Mouse (Mus musculus) liver, postnatal 0 days (tissue): ENCODE measurements around the gene Itgam. TPM values are rescaled to one million over a fixed set of nuclear protein-coding genes. Genes with fewer than 3 reads are reported as not detected.

Source experiments
- ATAC-seq: fragments of 200-750 bp; cut with Nextera tagmentation; 2 replicates; pipeline ENCODE4 v1.8.0; 2017; ENCODE audit warnings: mild to moderate bottlenecking, moderate library complexity
- DNase-seq: peaks from one replicate; pipeline ENCODE4 v3.0.0-alpha.2; 2016
- H3K27ac ChIP-seq: fragments of 300-500 bp; sonication (generic); 2 replicates; pipeline ENCODE4 v1.5.1; 2014; ENCODE audit warnings: antibody characterized with exemption, moderate library complexity, mild to moderate bottlenecking, low read depth
- H3K27me3 ChIP-seq: fragments of 300-500 bp; sonication (generic); 2 replicates; pipeline ENCODE4 v1.6.1; 2014; ENCODE audit warnings: low read length, control low read depth, mixed read lengths; ENCODE audit not compliant: insufficient read depth
- H3K36me3 ChIP-seq: fragments of 300-500 bp; sonication (generic); replicated peaks from 2 replicates; pipeline ENCODE4 v1.6.1; 2014; ENCODE audit warnings: mild to moderate bottlenecking, control low read depth, low read length, moderate library complexity, mixed read lengths; ENCODE audit not compliant: insufficient read depth
- H3K4me1 ChIP-seq: fragments of 300-500 bp; sonication (generic); 2 replicates; pipeline ENCODE4 v1.6.1; 2014; ENCODE audit warnings: antibody characterized with exemption, mild to moderate bottlenecking, control low read depth; ENCODE audit not compliant: insufficient read depth
- H3K4me2 ChIP-seq: fragments of 300-500 bp; sonication (generic); 2 replicates; pipeline ENCODE4 v1.6.1; 2014; ENCODE audit warnings: low read depth, mild to moderate bottlenecking, low read length, moderate library complexity, mixed read lengths
- H3K4me3 ChIP-seq: fragments of 300-500 bp; sonication (generic); 2 replicates; pipeline ENCODE4 v1.5.1; 2014; ENCODE audit warnings: low read depth, low read length
- H3K9ac ChIP-seq: fragments of 300-500 bp; sonication (generic); replicated peaks from 2 replicates; pipeline ENCODE4 v1.6.1; 2014; ENCODE audit warnings: mild to moderate bottlenecking, moderate library complexity
- H3K9me3 ChIP-seq: fragments of 300-500 bp; sonication (generic); 2 replicates; pipeline ENCODE4 v1.6.1; 2016; ENCODE audit warnings: mild to moderate bottlenecking, control low read depth, low read length, mixed read lengths
- CTCF ChIP-seq: sonication (generic); IDR thresholded peaks from 2 replicates; pipeline ENCODE4 v1.5.1; 2016; ENCODE audit warnings: antibody characterized with exemption, low read depth
- EP300 ChIP-seq: IDR thresholded peaks from 2 replicates; pipeline ENCODE4 v1.6.1; 2016; ENCODE audit warnings: antibody characterized with exemption, low read depth, mild to moderate bottlenecking
- WGBS: fragments of 180-500 bp; shearing (Covaris S2); extraction: QIAGEN DNeasy Blood & Tissue Kit; methylation state at CpG from one replicate; pipeline ENCODE4 v1.1.7; 2014; ENCODE audit not compliant: insufficient replicate concordance; 5-methylcytosine and 5-hydroxymethylcytosine counted together
- polyA plus RNA-seq: library from polyadenylated mRNA; unstranded; fragments of >200 nt; fragmentation: Nextera tagmentation; extraction: Ambion mirVana; gene quantifications from 2 replicates; pipeline ENCODE4 v1.2.1, GENCODE M21; 2015

Gene Itgam
- polyA plus RNA-seq, 1 experiment from 2014 or later, result 6.1 TPM

DNA sequence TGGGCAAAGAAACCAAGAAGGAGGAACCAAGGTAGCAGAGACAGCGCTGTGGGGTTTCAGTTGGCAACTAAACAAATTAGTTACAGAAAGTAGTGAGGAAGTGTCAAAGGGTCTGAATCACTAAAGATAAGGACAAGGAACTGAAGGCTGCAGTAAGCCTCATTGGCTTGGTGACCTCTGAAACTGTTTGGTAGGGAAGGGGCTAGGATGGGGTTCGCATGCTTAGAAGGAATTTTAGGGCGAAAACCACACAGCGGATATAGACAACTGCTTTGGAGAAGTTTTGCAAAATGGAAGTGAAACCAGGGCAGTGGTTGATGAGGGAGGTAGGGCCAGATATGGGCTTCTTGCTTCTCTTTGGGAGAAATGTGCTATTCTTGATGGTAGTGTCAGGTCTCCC, 13.6 kb upstream of the Itgam start:
- no peaks in the 10 kb centered on the region for H3K27me3 ChIP-seq
- H3K4me3 ChIP-seq, result no peak overlapping the region
- ATAC-seq, result peak; percentile 27; the same call in 1 of the 2 replicates
- H3K9ac ChIP-seq, result no peak overlapping the region
- no peak for DNase-seq
- H3K4me2 ChIP-seq, result no peak overlapping the region
- TF ChIP-seq EP300 (no peak), CTCF (no peak)
- no peaks in the 10 kb centered on the region for H3K9me3 ChIP-seq
- WGBS, result 25% methylated on average over 4 of the region's 4 CpGs
- H3K4me1 ChIP-seq, result peaks cover 25% of the 10 kb centered on the region
- H3K36me3 ChIP-seq, result no peaks in the 10 kb centered on the region
- peak overlapping the region; percentile 62 for H3K27ac ChIP-seq

DNA sequence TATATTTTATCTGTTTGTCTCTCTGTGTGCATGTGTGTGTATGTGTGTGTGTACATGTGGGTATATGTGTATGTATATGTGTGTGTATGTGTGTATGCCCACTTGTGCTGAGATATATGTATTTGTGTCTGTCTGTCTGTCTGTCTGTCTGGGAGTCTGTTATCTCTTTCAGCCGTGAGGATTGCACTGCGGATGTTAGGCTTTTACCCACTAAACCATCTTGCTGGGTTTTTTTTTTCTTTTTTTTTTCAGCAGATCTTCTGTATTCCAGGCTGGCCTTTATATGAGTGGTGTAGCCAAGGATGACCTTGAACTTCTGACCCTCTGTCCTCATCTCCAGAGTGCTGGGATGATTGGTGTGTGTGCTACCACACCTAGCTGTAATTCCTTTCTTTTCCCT, 13.2 kb upstream of the Itgam start:
- peak overlapping the region; percentile 62 for H3K27ac ChIP-seq
- WGBS, result 8% methylated on average over 2 of the region's 2 CpGs
- H3K4me1 ChIP-seq, result peaks cover 25% of the 10 kb centered on the region
- H3K9ac ChIP-seq, result no peak overlapping the region
- TF ChIP-seq CTCF, result no peak
- no peak overlapping the region for H3K4me3 ChIP-seq
- no peak for DNase-seq
- H3K9me3 ChIP-seq, result no peaks in the 10 kb centered on the region
- no peaks in the 10 kb centered on the region for H3K27me3 ChIP-seq
- no peak for ATAC-seq
- H3K4me2 ChIP-seq, result no peak overlapping the region
- no peaks in the 10 kb centered on the region for H3K36me3 ChIP-seq

DNA sequence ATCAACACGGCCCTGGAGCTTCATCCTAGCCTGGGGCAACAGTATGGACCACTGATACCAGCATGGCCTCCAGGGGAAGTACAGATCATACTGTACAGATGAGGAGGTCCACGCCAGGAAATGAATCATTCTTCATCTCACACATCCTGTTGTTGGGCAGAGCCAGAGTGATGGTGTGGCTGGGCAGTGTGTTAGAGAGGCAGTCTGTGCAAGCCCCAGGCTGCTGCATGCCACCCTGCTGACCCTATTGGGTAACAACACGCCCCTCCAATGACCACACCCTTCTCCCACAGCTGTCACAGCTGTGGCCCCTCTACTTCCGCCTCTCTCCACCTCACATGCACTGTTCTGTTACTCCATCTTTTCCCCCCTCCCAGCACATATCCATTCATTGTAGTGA, 11.7 kb upstream of the Itgam start:
- Histone ChIP-seq H3K4me1 (peaks cover 25% of the 10 kb centered on the region), H3K27ac (peak overlapping the region; percentile 34; the same call in 1 of the 2 replicates), H3K9ac (no peak overlapping the region), H3K36me3 (no peaks in the 10 kb centered on the region), H3K4me2 (no peak overlapping the region), H3K27me3 (no peaks in the 10 kb centered on the region), H3K9me3 (no peaks in the 10 kb centered on the region), H3K4me3 (no peak overlapping the region)
- 32% methylated on average over 4 of the region's 4 CpGs for WGBS
- ATAC-seq, result peak; percentile 60
- peak; percentile 30 for DNase-seq
- no peak for TF ChIP-seq CTCF
- no peak for TF ChIP-seq EP300

DNA sequence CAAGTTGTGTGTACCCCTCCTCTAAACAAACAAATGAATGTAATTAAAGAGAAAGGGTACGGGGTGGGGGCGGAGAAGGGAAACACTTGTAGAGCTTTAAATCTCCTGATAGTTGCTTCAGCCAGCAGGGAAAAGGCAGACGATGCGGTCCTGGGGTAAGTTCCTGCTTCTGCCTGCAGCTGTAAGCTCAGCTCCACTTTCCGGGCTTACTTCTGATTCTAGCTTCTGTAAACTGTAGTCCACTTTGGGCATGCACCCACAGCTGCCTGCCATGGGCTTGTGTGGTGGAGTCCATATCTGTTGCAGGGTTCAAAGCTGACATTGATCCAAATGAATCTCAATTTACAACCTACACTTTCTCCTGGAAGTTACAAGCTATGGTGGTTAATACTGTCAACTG, 9.4 kb upstream of the Itgam start:
- ATAC-seq (no peak), DNase-seq (no peak)
- Histone ChIP-seq H3K4me2 (no peak overlapping the region), H3K9ac (no peak overlapping the region), H3K36me3 (no peaks in the 10 kb centered on the region), H3K4me1 (peaks cover 38% of the 10 kb centered on the region), H3K27ac (no peak overlapping the region), H3K9me3 (no peaks in the 10 kb centered on the region), H3K27me3 (no peaks in the 10 kb centered on the region), H3K4me3 (no peak overlapping the region)
- TF ChIP-seq CTCF (no peak), EP300 (no peak)
- 41% methylated on average over 5 of the region's 5 CpGs for WGBS

DNA sequence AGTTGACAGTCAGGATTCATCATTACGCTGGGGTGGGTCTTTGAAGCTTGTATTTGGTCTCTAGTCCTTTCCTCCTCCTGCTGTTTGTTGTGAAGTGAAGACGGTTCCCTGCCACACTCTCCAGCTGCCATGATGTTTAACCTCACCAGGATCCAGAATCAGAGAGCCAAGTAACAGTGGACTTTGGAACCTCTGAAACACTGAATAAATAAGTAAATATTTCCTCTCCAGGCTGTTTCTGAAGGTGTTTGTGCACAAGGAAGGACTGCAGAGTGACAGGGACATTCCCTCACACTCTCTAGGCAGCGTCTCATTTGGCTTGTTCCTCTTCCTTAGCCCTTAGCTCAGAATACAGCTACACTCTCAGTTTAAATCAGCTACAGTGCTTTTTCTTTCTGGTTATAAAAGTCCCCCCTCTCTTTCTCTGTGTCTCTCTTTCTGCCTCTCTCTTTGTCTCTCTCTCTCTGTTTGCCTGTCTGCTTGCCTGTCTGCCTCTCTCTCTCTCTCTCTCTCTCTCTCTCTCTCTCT, 5.5 kb upstream of the Itgam start:
- Histone ChIP-seq H3K4me2 (0 out of 2 replicates have a peak overlapping the region, but pooled peaks have one; percentile 22), H3K9ac (no peak overlapping the region), H3K27me3 (no peaks in the 10 kb centered on the region), H3K27ac (no peak overlapping the region), H3K36me3 (no peaks in the 10 kb centered on the region), H3K9me3 (no peaks in the 10 kb centered on the region), H3K4me1 (peaks cover 27% of the 10 kb centered on the region), H3K4me3 (no peak overlapping the region)
- ATAC-seq, result peak; percentile 49; the same call in 1 of the 2 replicates
- DNase-seq, result no peak
- WGBS, result 32% methylated on average over 3 of the region's 3 CpGs
- no peak for TF ChIP-seq EP300
- no peak for TF ChIP-seq CTCF

DNA sequence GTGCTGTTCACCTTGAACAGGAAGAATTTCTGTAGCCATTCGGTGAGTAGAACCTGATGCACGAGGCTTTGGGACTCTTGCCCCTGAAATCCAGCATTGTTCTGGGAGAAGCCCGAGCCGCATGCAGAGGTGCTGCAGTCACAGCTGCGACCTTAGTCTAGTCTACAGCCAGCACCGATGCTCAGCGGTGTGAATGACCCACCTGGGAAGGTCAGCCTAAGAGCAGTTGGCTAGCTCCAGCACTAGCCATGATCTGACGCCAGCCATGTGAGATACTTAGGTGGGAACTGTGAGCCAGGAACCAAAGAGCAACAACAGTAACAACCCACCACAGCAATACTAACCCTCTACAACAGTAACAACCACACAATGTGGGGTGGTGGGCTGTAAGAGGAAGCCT, 4.6 kb upstream of the Itgam start:
- Histone ChIP-seq H3K36me3 (no peaks in the 10 kb centered on the region), H3K4me2 (no peak overlapping the region), H3K4me3 (no peak overlapping the region), H3K27ac (no peak overlapping the region; the same call in 1 of the 2 replicates), H3K9me3 (no peaks in the 10 kb centered on the region), H3K27me3 (no peaks in the 10 kb centered on the region), H3K4me1 (peaks cover 21% of the 10 kb centered on the region), H3K9ac (no peak overlapping the region)
- no peak for DNase-seq
- no peak for ATAC-seq
- no peak for TF ChIP-seq CTCF
- no peak for TF ChIP-seq EP300
- WGBS, result 72% methylated on average over 8 of the region's 8 CpGs

DNA sequence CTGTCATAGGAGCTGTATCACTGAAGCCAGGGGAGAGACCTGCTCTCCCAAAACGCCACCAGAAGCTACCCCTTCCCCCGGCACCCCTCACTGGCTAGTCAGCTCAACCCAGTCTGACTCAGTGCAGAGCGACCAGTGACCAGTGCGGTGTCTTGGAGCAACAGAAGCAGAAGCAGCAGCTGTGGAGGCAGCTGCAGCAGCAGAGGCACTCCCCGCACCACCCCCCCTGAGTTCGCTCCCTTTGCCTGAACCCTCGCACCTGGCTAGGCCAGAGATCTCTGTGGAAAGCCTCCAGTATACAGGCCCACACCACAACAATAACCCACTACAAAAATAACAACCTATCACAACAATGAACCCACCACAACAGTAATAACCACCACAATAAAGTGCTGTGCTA, 3.9 kb upstream of the Itgam start:
- H3K9ac ChIP-seq, result no peak overlapping the region
- H3K36me3 ChIP-seq, result no peaks in the 10 kb centered on the region
- DNase-seq (peak; percentile 39), ATAC-seq (peak; percentile 51)
- H3K27ac ChIP-seq, result peak overlapping the region; percentile 46
- 40% methylated on average over 7 of the region's 7 CpGs for WGBS
- no peak overlapping the region for H3K4me2 ChIP-seq
- TF ChIP-seq EP300 (no peak), CTCF (no peak)
- H3K4me1 ChIP-seq, result peaks cover 16% of the 10 kb centered on the region; the same call in 1 of the 2 replicates
- no peak overlapping the region for H3K4me3 ChIP-seq
- H3K9me3 ChIP-seq, result no peaks in the 10 kb centered on the region
- H3K27me3 ChIP-seq, result no peaks in the 10 kb centered on the region
